Mouse (Mus musculus) ES-Bruce4 (cell line): ENCODE results near the gene Plpp2. TPM values are rescaled to one million over a fixed set of nuclear protein-coding genes. Genes with fewer than 3 reads are reported as not detected.
A peak's percentile ranks its signal among the peaks of the same experiment; 100 is the strongest.

Experiments used
- H3K27ac ChIP-seq: 2 replicates; pipeline ENCODE4 v1.5.1; 2012; ENCODE audit warnings: low read length, inconsistent platforms; ENCODE audit not compliant: insufficient read depth
- H3K27me3 ChIP-seq: 2 replicates; pipeline ENCODE4 v1.6.1; 2012; ENCODE audit warnings: mild to moderate bottlenecking, low read length, inconsistent platforms; ENCODE audit not compliant: control insufficient read depth, poor library complexity, insufficient read depth, severe bottlenecking
- H3K36me3 ChIP-seq: 2 replicates; pipeline ENCODE4 v1.6.1; 2012; ENCODE audit warnings: inconsistent platforms, mild to moderate bottlenecking, low read length, moderate library complexity; ENCODE audit not compliant: control insufficient read depth, poor library complexity, insufficient read depth, severe bottlenecking
- H3K4me1 ChIP-seq: one replicate; pipeline ENCODE4 v1.8.1; 2011; ENCODE audit warnings: low read length; ENCODE audit not compliant: control insufficient read depth, insufficient read depth
- H3K4me3 ChIP-seq: 2 replicates; pipeline ENCODE4 v1.5.1; 2011; ENCODE audit warnings: low read depth, mild to moderate bottlenecking, low read length
- H3K9ac ChIP-seq: 2 replicates; pipeline ENCODE4 v1.6.1; 2012; ENCODE audit warnings: low read depth, mild to moderate bottlenecking, inconsistent platforms; ENCODE audit not compliant: poor library complexity, severe bottlenecking
- H3K9me3 ChIP-seq: replicated peaks from 2 replicates; pipeline ENCODE4 v1.6.1; 2012; ENCODE audit warnings: mild to moderate bottlenecking, low read length, inconsistent platforms; ENCODE audit not compliant: control insufficient read depth, poor library complexity, insufficient read depth, severe bottlenecking
- CTCF ChIP-seq: IDR thresholded peaks from one replicate; pipeline ENCODE4 v1.8.1; 2011; ENCODE audit warnings: low read depth, low read length
- EP300 ChIP-seq: IDR thresholded peaks from 2 replicates; pipeline ENCODE4 v1.6.1; 2011; ENCODE audit warnings: low read depth, low read length; ENCODE audit not compliant: insufficient read depth
- POLR2A ChIP-seq: IDR thresholded peaks from one replicate; pipeline ENCODE4 v1.8.1; 2011; ENCODE audit warnings: low read length; ENCODE audit not compliant: insufficient read depth
- polyA plus RNA-seq: library from polyadenylated mRNA; stranded (reverse); fragments of >200 nt; gene quantifications from 2 replicates; pipeline ENCODE4 v1.2.4, GENCODE M21; 2011; ENCODE audit warnings: low read depth; ENCODE audit not compliant: missing spikeins, insufficient read depth, insufficient read length

Plpp2 gene
- polyA plus RNA-seq, 1 experiment: 16.7 TPM

- peak overlapping the region; percentile 59 for H3K4me3 ChIP-seq
- H3K9me3 ChIP-seq: peaks cover 41% of the 10 kb centered on the region
- peak overlapping the region; percentile 92 for H3K27ac ChIP-seq
- 0 out of 2 replicates have a peak overlapping the region, but pooled peaks have one; percentile 44 for H3K9ac ChIP-seq
- no peak for TF ChIP-seq POLR2A
- TF ChIP-seq EP300: peak; percentile 91
- TF ChIP-seq CTCF: no peak
- H3K27me3 ChIP-seq: no peaks in the 10 kb centered on the region
- peaks cover 1% of the 10 kb centered on the region for H3K36me3 ChIP-seq
- no peaks in the 10 kb centered on the region for H3K4me1 ChIP-seq
These were observed 36.8 kb downstream of the Plpp2 start for GRCm38 (mm10) chr10:79496701-79497288.

GRCm38 (mm10) chr10:79495886-79496285, 37.7 kb downstream of the Plpp2 start:
- Histone ChIP-seq H3K4me3 (no peak overlapping the region), H3K9me3 (peaks cover 32% of the 10 kb centered on the region), H3K4me1 (no peaks in the 10 kb centered on the region), H3K36me3 (no peaks in the 10 kb centered on the region), H3K27me3 (no peaks in the 10 kb centered on the region), H3K27ac (peak overlapping the region; percentile 30; the same call in 1 of the 2 replicates), H3K9ac (no peak overlapping the region)
- TF ChIP-seq EP300: no peak
- TF ChIP-seq CTCF: no peak
- no peak for TF ChIP-seq POLR2A

Other genes starting within 250 kb of the Plpp2 start
- not detected in 2 replicates for gene Vmn2r82, start 177.3 kb downstream of the Plpp2 start, polyA plus RNA-seq
- gene Vmn2r83, start 65.1 kb downstream of the Plpp2 start, polyA plus RNA-seq: not detected in 2 replicates
- gene Mier2, start 21.4 kb upstream of the Plpp2 start, polyA plus RNA-seq: 40.1 and 55.7 TPM in 2 replicates
- gene Theg, start 53.5 kb upstream of the Plpp2 start, polyA plus RNA-seq: not detected in 2 replicates
- 0.58 and 0.88 TPM in 2 replicates for gene C2cd4c, start 80.2 kb upstream of the Plpp2 start, polyA plus RNA-seq
- 4.6 and 4.7 TPM in 2 replicates for gene Shc2, start 104.1 kb upstream of the Plpp2 start, polyA plus RNA-seq
- not detected in 2 replicates for gene Odf3l2, start 111.9 kb upstream of the Plpp2 start, polyA plus RNA-seq
- gene Madcam1, start 130.8 kb upstream of the Plpp2 start, polyA plus RNA-seq: 1.9 and 2.6 TPM in 2 replicates
- gene Tpgs1, start 135.6 kb upstream of the Plpp2 start, polyA plus RNA-seq: 11.3 and 14.5 TPM in 2 replicates
- gene Cdc34, start 148.4 kb upstream of the Plpp2 start, polyA plus RNA-seq: 299 and 319 TPM in 2 replicates
- gene Gzmm, start 155.2 kb upstream of the Plpp2 start, polyA plus RNA-seq: 2.8 and 3.6 TPM in 2 replicates
- 445 and 449 TPM in 2 replicates for gene Bsg, start 170.7 kb upstream of the Plpp2 start, polyA plus RNA-seq
- 7.3 and 8.4 TPM in 2 replicates for gene Hcn2, start 182.8 kb upstream of the Plpp2 start, polyA plus RNA-seq
- gene Polrmt, start 212.8 kb upstream of the Plpp2 start, polyA plus RNA-seq: 21.9 and 23.0 TPM in 2 replicates
- gene Fgf22, start 221.3 kb upstream of the Plpp2 start, polyA plus RNA-seq: 1.0 and 1.2 TPM in 2 replicates
- 49.6 and 61.5 TPM in 2 replicates for gene Rnf126, start 233.2 kb upstream of the Plpp2 start, polyA plus RNA-seq
- 7.7 TPM in 2 replicates for gene Fstl3, start 243.5 kb upstream of the Plpp2 start, polyA plus RNA-seq